Mouse (Mus musculus) myocyte (in vitro differentiated cells): Measurements from ENCODE around the gene Cyren.

Experiments
- CEBPB ChIP-seq: IDR thresholded peaks from 2 replicates; pipeline ENCODE4 v1.6.1; 2011; ENCODE audit warnings: mild to moderate bottlenecking, moderate library complexity; ENCODE audit not compliant: poor library complexity, insufficient read depth, severe bottlenecking
- E2F4 ChIP-seq: IDR thresholded peaks from one replicate; pipeline ENCODE4 v1.6.1; 2011; ENCODE audit warnings: mild to moderate bottlenecking, control low read depth, moderate library complexity; ENCODE audit not compliant: insufficient read depth
- MAX ChIP-seq: IDR thresholded peaks from one replicate; pipeline ENCODE4 v1.6.1; 2011; ENCODE audit warnings: low read depth, mild to moderate bottlenecking, control low read depth
- MYOD1 ChIP-seq, 3 experiments: IDR thresholded peaks; one replicate each; pipeline ENCODE4 v1.6.1; 2011; ENCODE audit warnings: control low read depth in 2 of 3, low read depth in 2 of 3, mild to moderate bottlenecking in 2 of 3, moderate library complexity in 1 of 3; ENCODE audit not compliant: insufficient read length in 2 of 3, control insufficient read depth in 1 of 3
- POLR2A ChIP-seq: IDR thresholded peaks from one replicate; pipeline ENCODE4 v1.6.1; 2011; ENCODE audit warnings: low read depth, mild to moderate bottlenecking, control low read depth, moderate library complexity; ENCODE audit not compliant: insufficient read length
- POLR2AphosphoS2 ChIP-seq: IDR thresholded peaks from one replicate; pipeline ENCODE4 v1.6.1; 2011; ENCODE audit warnings: low read depth, control low read depth; ENCODE audit not compliant: insufficient read length
- SRF ChIP-seq: IDR thresholded peaks from one replicate; pipeline ENCODE4 v1.6.1; 2011; ENCODE audit warnings: low read depth; ENCODE audit not compliant: control insufficient read depth, insufficient read length
- USF1 ChIP-seq: IDR thresholded peaks from one replicate; pipeline ENCODE4 v1.6.1; 2011; ENCODE audit warnings: low read depth, mild to moderate bottlenecking, control low read depth, moderate library complexity

- no peak for TF ChIP-seq POLR2A
- no peak for TF ChIP-seq CEBPB
- TF ChIP-seq MAX: no peak
- no peak for TF ChIP-seq SRF
- no peak for TF ChIP-seq USF1
- no peak for TF ChIP-seq MYOD1 (IDR thresholded peaks at IDR 0.05; ENCODE audit: control insufficient read depth in 1 of 3, insufficient read length in 2 of 3, low read depth in 2 of 3)
- no peak for TF ChIP-seq E2F4
- no peak for TF ChIP-seq POLR2AphosphoS2
Observed at GRCm38 (mm10) chr6:34870724-34871123, 7.1 kb downstream of the Cyren start.
